Mouse (Mus musculus) thymus, adult 2 months (tissue): Measurements from ENCODE around the gene Spty2d1.

Source experiments
- CTCF ChIP-seq: fragments of 200-500 bp; IDR thresholded peaks from 2 replicates; pipeline ENCODE4 v1.5.1; 2012; ENCODE audit warnings: mild to moderate bottlenecking, control low read depth, low read length, moderate library complexity, borderline replicate concordance; ENCODE audit not compliant: control insufficient read depth, poor library complexity, insufficient read depth; ENCODE audit errors: extremely low read depth
- POLR2A ChIP-seq: fragments of 200-500 bp; IDR thresholded peaks from 2 replicates; pipeline ENCODE4 v1.6.1; 2012; ENCODE audit warnings: mild to moderate bottlenecking, low read length, control low read depth, moderate library complexity; ENCODE audit not compliant: control insufficient read depth, poor library complexity, insufficient read depth; ENCODE audit errors: extremely low read depth

DNA sequence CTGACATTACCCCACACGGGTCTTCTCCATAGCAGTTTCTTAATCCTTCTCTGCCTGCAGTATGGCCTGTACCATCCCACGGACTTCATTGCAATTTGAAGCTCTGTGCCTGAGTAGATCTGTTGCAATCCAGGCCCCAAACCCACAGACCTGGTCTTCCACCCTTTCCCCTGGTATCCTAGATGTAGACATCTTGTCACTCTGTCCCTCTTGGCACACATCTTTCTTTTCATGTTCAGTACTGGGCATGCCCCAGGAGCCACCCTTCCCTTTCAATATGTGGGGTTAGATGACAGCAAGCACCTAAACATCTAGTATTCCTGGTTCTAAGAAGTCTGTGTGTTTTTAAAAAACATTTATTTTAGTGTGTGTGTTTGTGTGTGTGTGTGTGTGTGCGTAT is 33.5 kb upstream of the Spty2d1 start:
- TF ChIP-seq CTCF: no peak
- no peak for TF ChIP-seq POLR2A
